Mouse (Mus musculus) regulatory T cell (primary cell): ENCODE data around the gene Pum1.

Experiments
- in situ Hi-C: fragments of 300-600 bp; cut with MboI, MseI; formaldehyde crosslinking; loops from one replicate; pipeline ENCODE4 v1.15.1; 2025; ENCODE audit warnings: high pct_unique_total_duplicates

Gene Pum1

DNA sequence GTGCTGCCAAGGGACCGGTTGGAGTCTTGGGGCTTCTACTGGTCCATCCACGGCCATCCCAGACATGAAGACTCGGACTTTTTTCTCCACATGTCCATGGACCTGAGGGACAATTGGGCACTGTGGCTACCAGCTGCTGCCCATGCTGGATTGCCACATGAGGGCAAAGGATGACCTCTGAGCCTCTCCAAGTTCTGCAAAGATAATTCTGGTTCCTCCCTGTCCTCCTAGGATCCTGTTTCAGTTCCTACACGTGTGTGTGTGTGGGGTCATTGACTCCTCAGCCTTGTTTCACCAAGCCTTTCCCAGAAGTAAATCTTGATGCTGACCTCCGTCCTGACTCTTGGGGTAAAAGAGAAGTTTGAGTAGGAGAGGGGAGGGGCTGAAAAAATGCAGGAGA lies 124.4 kb downstream of the Pum1 start:
- in situ Hi-C loops: loop anchor here (5.0 kb wide), 2 partner anchors 90 to 160 kb away; no protein-coding TSS in a partner anchor

DNA sequence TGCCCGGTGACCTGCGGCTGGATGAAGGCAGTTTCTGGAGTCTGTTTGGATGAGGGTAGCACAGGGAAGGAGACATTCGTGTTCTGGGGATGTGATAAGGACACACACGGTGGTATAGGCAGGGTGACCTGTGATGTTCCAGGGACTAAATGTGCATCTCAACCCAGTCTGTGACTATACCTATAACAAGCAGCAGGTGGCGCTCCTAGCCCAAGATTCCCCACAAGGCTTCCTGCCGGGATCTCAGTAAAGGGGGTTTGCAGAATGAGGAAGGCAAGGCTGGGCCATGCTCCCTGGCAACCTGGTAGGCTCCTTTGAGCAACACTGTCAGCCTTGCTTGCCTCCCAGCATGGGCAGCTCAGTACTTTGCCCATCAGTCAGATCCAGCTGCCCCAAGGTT lies 127.1 kb downstream of the Pum1 start:
- in situ Hi-C loops: no loop called here

GRCm38 (mm10) chr4:130791811-130792375 lies 128.8 kb downstream of the Pum1 start:
- in situ Hi-C loops: no loop called here

GRCm38 (mm10) chr4:130792376-130793179 lies 129.5 kb downstream of the Pum1 start, which contains the start of gene Sdc3:
TSS of gene Sdc3 (plus strand) at chr4:130792537.
- in situ Hi-C loops: no loop called here

- in situ Hi-C loops: no loop called here
Observed at GRCm38 (mm10) chr4:130793180-130793501, 130.0 kb downstream of the Pum1 start.

DNA sequence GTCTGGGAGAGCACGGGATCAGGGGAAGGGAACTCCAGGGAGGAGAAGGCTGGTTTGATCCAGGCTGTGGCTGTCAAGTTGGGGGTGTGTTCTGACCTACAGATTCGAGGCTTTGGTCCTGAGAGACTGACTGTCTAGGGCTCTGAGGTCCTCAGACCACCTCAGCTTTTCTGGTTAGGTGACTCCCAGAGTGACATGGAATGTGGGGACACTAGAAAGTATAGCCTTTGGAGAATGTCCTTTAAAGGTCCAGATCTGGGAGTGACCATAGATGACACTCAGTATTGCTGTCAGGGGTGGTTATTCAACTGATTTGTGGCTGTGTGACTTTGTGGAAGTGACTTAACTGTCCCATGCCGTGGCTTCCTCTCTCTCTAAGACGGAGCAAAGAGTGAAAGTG lies 131.7 kb downstream of the Pum1 start:
- in situ Hi-C loops: no loop called here

- in situ Hi-C loops: no loop called here
Observed at GRCm38 (mm10) chr4:130795970-130796369, 132.8 kb downstream of the Pum1 start.

GRCm38 (mm10) chr4:130797201-130798051 lies 134.3 kb downstream of the Pum1 start:
- in situ Hi-C loops: no loop called here

- in situ Hi-C loops: no loop called here
Observed at GRCm38 (mm10) chr4:130798416-130798815, 135.3 kb downstream of the Pum1 start.

GRCm38 (mm10) chr4:130799118-130799517 lies 136.0 kb downstream of the Pum1 start:
- in situ Hi-C loops: no loop called here

GRCm38 (mm10) chr4:130799582-130799981 lies 136.5 kb downstream of the Pum1 start:
- in situ Hi-C loops: no loop called here

GRCm38 (mm10) chr4:130800147-130800546 lies 137.0 kb downstream of the Pum1 start:
- in situ Hi-C loops: no loop called here

- in situ Hi-C loops: no loop called here
Observed at GRCm38 (mm10) chr4:130801198-130801597, 138.1 kb downstream of the Pum1 start.

GRCm38 (mm10) chr4:130801624-130802329 lies 138.7 kb downstream of the Pum1 start:
- in situ Hi-C loops: no loop called here

DNA sequence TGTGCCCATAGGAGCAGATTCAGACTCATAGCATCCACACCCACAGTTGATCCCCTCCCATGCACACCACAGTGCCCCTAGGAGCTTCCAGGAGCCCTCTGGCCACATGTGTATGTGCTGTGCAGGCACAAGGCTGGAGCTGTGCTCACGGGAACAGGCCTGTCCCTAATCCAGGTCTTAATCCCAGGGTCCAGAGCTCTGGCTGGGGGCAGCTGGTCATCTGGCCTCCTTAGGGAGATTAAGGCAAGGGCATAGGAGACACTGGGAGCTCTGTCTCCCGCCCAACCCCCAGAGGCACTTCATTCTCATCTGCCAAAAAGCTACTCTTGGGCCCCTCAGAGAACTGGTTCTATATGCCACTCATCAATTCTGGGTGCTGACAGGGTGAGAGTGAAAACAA lies 140.5 kb downstream of the Pum1 start:
- in situ Hi-C loops: no loop called here

DNA sequence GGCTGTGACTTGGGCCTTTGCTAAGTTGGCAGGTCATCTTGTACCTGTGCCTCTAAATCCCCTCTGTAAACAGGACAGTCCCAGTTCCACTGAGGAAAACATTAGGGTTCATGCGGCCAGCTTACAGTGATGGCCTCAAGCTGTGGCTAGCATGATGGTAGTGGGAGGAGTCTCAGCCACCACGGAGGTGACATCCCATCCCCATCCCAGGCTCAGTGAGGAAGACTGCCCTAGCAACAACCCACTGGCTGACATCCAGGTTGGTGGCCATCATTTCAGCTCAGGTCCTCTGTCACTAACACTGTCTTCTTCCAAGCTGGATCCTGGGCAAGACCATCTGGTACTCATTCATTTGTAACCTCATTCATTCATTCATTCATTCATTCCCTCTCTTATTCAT lies 141.2 kb downstream of the Pum1 start:
- in situ Hi-C loops: no loop called here

DNA sequence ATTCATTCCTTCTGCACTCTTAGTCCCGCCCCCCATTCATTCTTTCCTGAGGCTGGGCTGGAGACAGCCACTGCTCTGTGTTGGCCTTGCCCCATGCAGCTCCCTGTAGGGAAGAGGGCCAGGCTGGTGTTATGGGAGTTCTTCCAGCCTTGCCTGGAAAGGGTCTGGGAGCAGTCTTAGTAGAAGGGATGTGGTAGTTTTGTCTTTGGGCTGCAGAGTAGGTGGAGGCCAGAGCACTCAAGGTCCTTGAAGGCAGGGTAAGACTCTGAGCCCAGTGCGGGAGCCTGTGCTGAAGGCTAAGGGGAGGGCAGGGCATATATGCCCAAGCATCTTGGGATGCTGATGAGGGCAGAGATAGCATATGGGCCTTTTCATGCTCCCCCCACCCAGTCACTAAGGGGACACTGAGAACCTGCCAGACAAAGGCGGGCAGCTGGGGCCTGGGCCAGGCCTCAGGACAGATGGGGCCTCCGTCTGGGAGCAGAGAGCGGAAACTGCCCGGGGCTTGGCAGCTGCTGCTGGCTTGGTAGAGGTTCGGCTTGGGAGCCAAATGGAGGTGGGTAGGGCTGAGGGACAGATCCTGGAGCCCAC lies 141.7 kb downstream of the Pum1 start:
- in situ Hi-C loops: no loop called here

GRCm38 (mm10) chr4:130805746-130806145 lies 142.6 kb downstream of the Pum1 start:
- in situ Hi-C loops: no loop called here

- in situ Hi-C loops: no loop called here
Observed at GRCm38 (mm10) chr4:130806746-130807145, 143.6 kb downstream of the Pum1 start.

- in situ Hi-C loops: no loop called here
Observed at GRCm38 (mm10) chr4:130809784-130810183, 146.7 kb downstream of the Pum1 start.

- in situ Hi-C loops: no loop called here
Observed at GRCm38 (mm10) chr4:130810845-130811244, 147.7 kb downstream of the Pum1 start.
